Mouse (Mus musculus): Measurements from ENCODE around the gene Cntn5.

Cntn5 gene

GRCm38 (mm10) chr9:9653463-9653862, 1251.1 kb downstream of the Cntn5 start:
- DNase-seq: no peak

GRCm38 (mm10) chr9:9647361-9647760, 1257.2 kb downstream of the Cntn5 start:
- DNase-seq: no peak

DNA sequence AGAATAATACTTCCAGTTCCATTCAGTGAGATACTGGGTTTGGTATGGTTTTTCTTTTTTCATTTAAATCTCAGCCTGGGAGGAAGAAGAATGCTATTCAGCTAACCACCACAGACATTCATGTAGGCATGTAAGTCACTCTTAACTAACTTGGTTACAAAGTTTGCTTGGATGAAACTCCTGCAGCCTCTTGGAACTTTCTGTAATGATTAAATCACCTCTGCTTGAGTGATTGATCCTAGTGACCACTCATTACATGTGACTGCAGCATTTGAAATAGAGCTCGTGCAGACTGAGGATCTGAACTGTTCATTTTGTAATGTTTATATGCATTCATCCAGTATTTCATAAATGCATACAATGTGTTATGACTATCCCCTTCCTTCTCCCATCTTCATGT, 1258.3 kb downstream of the Cntn5 start:
- no peak for DNase-seq
